Mouse (Mus musculus): ENCODE measurements at regions not wholly inside any gene's neighbourhood (a gene's known extent, or its start where the extent isn't known, plus 50 kb on each side); places are given as distances from the start of the nearest gene placed in this dataset.

DNA sequence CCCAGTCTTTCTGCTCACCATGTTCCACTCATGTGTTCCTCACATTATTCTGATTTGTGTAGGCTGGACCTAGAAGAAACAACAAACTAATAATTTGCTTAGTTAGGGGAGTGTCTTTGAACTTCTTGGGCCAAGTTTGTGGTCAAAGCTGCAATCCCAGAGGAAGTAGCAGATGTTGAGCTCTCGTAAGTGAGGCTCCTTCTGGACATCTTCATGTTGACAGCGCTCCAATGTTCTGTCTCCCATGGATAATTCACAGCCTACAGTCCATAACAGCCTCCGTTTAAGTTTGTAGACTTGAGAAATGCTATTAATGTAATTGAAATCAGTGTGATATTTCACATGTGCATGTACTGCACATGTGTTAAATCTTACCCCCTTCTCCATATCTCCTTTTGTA, 88.0 kb downstream of the Zfp330 start:
- DNase-seq (ENCODE audit: low spot score) (no peak), ATAC-seq (ENCODE audit: insufficient read depth, low read depth) (no peak)
- WGBS = 74% methylated on average over 3 of the region's 3 CpGs
- Histone ChIP-seq H3K9ac (replicated peaks; ENCODE audit: low read depth, low read length) (no peak overlapping the region), H3K4me1 (ENCODE audit: control insufficient read depth, insufficient read depth) (no peaks in the 10 kb centered on the region), H3K4me2 (ENCODE audit: low read depth, low read length) (no peak overlapping the region), H3K9me3 (replicated peaks; ENCODE audit: control insufficient read depth, low read length) (no peaks in the 10 kb centered on the region), H3K4me3 (ENCODE audit: low read depth, low read length) (no peak overlapping the region), H3K27ac (ENCODE audit: low read depth) (no peak overlapping the region), H3K27me3 (ENCODE audit: control insufficient read depth, insufficient read depth, low read length) (no peaks in the 10 kb centered on the region), H3K36me3 (replicated peaks; ENCODE audit: control insufficient read depth, insufficient read depth, low read length) (no peaks in the 10 kb centered on the region)
- TF ChIP-seq EP300 (IDR thresholded peaks at IDR 0.05; ENCODE audit: low read depth) = no peak
- TF ChIP-seq CTCF (IDR thresholded peaks at IDR 0.05; ENCODE audit: low read depth) = no peak

DNA sequence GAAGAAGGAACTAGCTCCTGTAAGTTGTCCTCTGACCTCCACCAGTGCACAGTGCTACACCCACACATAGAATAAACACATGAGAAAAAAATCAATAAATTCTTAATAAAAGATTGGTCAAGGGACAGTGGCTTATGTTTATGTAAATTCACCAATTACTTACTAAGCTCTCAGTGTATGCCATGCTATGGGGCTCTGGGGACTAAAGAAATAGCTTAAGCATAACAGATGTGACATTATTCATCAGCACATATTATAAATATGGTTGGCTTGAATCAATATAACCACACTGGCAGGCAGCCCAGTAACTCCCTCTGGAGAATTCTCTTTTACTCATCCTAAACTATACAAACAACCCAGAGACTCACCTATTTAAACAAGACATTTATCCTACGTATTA, 95.2 kb downstream of the Zfp330 start:
- WGBS = 79% methylated on average over 1 of the region's 1 CpGs

DNA sequence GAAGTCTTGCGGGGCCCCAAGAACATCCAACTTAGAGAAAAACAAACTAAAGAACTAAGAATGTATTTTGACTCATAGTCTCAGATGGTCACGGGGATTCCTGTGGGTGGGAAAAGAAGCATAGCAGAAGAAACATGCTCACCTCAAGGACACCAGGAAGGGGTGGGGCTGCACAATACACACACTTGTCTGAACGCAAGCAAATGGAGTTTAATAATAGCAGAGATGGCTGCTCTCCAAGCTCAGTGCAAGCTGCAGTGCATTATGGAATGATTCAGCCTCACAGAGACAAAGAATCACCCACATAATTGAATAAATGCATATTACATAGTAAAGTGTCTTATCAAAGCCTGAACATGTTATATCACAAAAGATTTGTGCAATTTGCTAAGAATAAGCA, 96.2 kb downstream of the Zfp330 start:
- Histone ChIP-seq H3K27me3 (ENCODE audit: control insufficient read depth, insufficient read depth, low read length) (no peaks in the 10 kb centered on the region), H3K27ac (ENCODE audit: low read depth) (no peak overlapping the region), H3K9ac (replicated peaks; ENCODE audit: low read depth, low read length) (no peak overlapping the region), H3K9me3 (replicated peaks; ENCODE audit: control insufficient read depth, low read length) (no peaks in the 10 kb centered on the region), H3K36me3 (replicated peaks; ENCODE audit: control insufficient read depth, insufficient read depth, low read length) (no peaks in the 10 kb centered on the region), H3K4me2 (ENCODE audit: low read depth, low read length) (no peak overlapping the region), H3K4me3 (ENCODE audit: low read depth, low read length) (no peak overlapping the region), H3K4me1 (ENCODE audit: control insufficient read depth, insufficient read depth) (no peaks in the 10 kb centered on the region)
- no peak for DNase-seq (ENCODE audit: low spot score)
- WGBS = 54% methylated on average over 3 of the region's 3 CpGs
- no peak for ATAC-seq (ENCODE audit: insufficient read depth, low read depth)
- TF ChIP-seq EP300 (IDR thresholded peaks at IDR 0.05; ENCODE audit: low read depth) (no peak), CTCF (IDR thresholded peaks at IDR 0.05; ENCODE audit: low read depth) (no peak)

More for the DNA sequence above, 95.2 kb downstream of the Zfp330 start:
- DNase-seq (ENCODE audit: low spot score) = no peak
- H3K4me2 ChIP-seq (ENCODE audit: low read depth, low read length) = no peak overlapping the region
- no peak overlapping the region for H3K4me3 ChIP-seq (ENCODE audit: low read depth, low read length)
- no peak overlapping the region for H3K27ac ChIP-seq (ENCODE audit: low read depth)
- ATAC-seq (ENCODE audit: insufficient read depth, low read depth) = no peak
- no peak overlapping the region for H3K9ac ChIP-seq (replicated peaks; ENCODE audit: low read depth, low read length)
- H3K4me1 ChIP-seq (ENCODE audit: control insufficient read depth, insufficient read depth) = no peaks in the 10 kb centered on the region
- no peaks in the 10 kb centered on the region for H3K36me3 ChIP-seq (replicated peaks; ENCODE audit: control insufficient read depth, insufficient read depth, low read length)
- no peak for TF ChIP-seq CTCF (IDR thresholded peaks at IDR 0.05; ENCODE audit: low read depth)
- no peak for TF ChIP-seq EP300 (IDR thresholded peaks at IDR 0.05; ENCODE audit: low read depth)
- H3K9me3 ChIP-seq (replicated peaks; ENCODE audit: control insufficient read depth, low read length) = no peaks in the 10 kb centered on the region
- H3K27me3 ChIP-seq (ENCODE audit: control insufficient read depth, insufficient read depth, low read length) = no peaks in the 10 kb centered on the region

DNA sequence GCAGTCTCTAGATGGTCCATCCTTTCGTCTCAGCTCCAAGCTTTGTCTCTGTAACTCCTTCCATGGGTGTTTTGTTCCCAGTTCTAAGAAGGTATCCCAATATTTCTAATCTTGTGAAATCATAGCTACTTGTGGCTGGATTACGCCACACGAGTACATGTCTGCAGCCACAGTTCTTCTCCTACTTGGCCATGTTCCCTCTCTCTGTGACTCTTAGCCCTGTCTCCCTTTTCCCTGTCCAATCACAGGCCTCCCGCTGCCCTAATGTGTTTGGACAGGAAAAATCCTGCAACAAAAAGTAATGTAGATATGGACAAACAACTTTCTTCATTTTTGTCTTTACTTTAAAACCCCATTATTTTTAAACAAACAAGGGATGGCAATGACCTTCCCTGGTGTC, 104.7 kb downstream of the Zfp330 start:
- Histone ChIP-seq H3K4me2 (ENCODE audit: low read depth, low read length) (no peak overlapping the region), H3K36me3 (replicated peaks; ENCODE audit: control insufficient read depth, insufficient read depth, low read length) (no peaks in the 10 kb centered on the region), H3K27me3 (ENCODE audit: control insufficient read depth, insufficient read depth, low read length) (no peaks in the 10 kb centered on the region), H3K27ac (ENCODE audit: low read depth) (no peak overlapping the region), H3K9me3 (replicated peaks; ENCODE audit: control insufficient read depth, low read length) (no peaks in the 10 kb centered on the region), H3K4me3 (ENCODE audit: low read depth, low read length) (no peak overlapping the region), H3K9ac (replicated peaks; ENCODE audit: low read depth, low read length) (no peak overlapping the region), H3K4me1 (ENCODE audit: control insufficient read depth, insufficient read depth) (no peaks in the 10 kb centered on the region)
- WGBS = 74% methylated on average over 4 of the region's 4 CpGs
- DNase-seq (ENCODE audit: low spot score) (no peak), ATAC-seq (ENCODE audit: insufficient read depth, low read depth) (no peak)
- no peak for TF ChIP-seq EP300 (IDR thresholded peaks at IDR 0.05; ENCODE audit: low read depth)

DNA sequence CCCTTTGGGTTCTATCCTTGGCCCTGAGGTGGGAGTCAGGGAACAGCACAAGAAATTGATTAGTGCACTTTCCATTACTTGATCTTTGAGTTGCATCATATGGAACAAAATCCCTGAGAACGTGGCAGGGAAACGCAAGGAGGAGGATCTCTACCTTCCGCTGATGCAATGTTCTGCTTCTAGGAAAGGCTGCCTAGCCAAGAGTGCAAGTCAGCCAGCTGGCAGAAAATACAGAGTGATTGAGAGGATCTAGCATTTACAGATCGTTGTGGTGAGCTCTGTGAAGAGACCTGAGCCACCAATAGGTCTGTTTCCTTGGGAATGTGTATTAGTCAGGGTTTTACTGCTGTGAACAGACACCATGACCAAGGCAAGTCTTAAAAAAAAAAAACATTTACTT, 108.8 kb downstream of the Zfp330 start:
- 89% methylated on average over 4 of the region's 4 CpGs for WGBS
- no peak for TF ChIP-seq EP300 (IDR thresholded peaks at IDR 0.05; ENCODE audit: low read depth)
- TF ChIP-seq CTCF (IDR thresholded peaks at IDR 0.05; ENCODE audit: low read depth) = no peak

DNA sequence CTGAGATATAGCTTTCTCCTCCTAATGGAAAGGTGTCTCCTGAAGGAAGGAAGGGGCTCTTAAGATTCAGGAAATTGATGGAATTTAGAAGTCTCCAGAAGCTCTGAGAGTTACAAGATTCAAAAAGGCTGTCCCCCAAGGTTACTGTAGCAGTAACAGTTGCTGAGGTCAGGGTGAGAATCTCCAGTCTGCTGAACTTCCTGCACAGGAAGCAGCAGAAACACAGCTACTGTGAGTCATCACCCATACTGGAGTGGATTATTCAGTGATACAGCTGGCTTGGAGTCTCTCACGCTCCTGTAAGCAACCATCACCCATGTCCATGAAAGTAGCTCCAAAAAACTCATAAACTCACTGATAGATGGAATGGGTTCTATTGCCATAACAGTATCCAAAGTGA, 133.5 kb downstream of the Zfp330 start:
- ATAC-seq (ENCODE audit: insufficient read depth, low read depth) (no peak), DNase-seq (ENCODE audit: low spot score) (no peak)
- Histone ChIP-seq H3K4me2 (ENCODE audit: low read depth, low read length) (no peak overlapping the region), H3K9me3 (replicated peaks; ENCODE audit: control insufficient read depth, low read length) (no peaks in the 10 kb centered on the region), H3K27ac (ENCODE audit: low read depth) (no peak overlapping the region), H3K9ac (replicated peaks; ENCODE audit: low read depth, low read length) (no peak overlapping the region), H3K4me3 (ENCODE audit: low read depth, low read length) (no peak overlapping the region), H3K4me1 (ENCODE audit: control insufficient read depth, insufficient read depth) (no peaks in the 10 kb centered on the region), H3K27me3 (ENCODE audit: control insufficient read depth, insufficient read depth, low read length) (no peaks in the 10 kb centered on the region), H3K36me3 (replicated peaks; ENCODE audit: control insufficient read depth, insufficient read depth, low read length) (no peaks in the 10 kb centered on the region)
- TF ChIP-seq EP300 (IDR thresholded peaks at IDR 0.05; ENCODE audit: low read depth) (no peak), CTCF (IDR thresholded peaks at IDR 0.05; ENCODE audit: low read depth) (no peak)
- WGBS = 42% methylated on average over 1 of the region's 1 CpGs

More for the DNA sequence above, 108.8 kb downstream of the Zfp330 start:
- Histone ChIP-seq H3K9me3 (replicated peaks; ENCODE audit: control insufficient read depth, low read length) (no peaks in the 10 kb centered on the region), H3K36me3 (replicated peaks; ENCODE audit: control insufficient read depth, insufficient read depth, low read length) (no peaks in the 10 kb centered on the region), H3K4me2 (ENCODE audit: low read depth, low read length) (no peak overlapping the region), H3K9ac (replicated peaks; ENCODE audit: low read depth, low read length) (no peak overlapping the region), H3K27me3 (ENCODE audit: control insufficient read depth, insufficient read depth, low read length) (no peaks in the 10 kb centered on the region), H3K4me3 (ENCODE audit: low read depth, low read length) (no peak overlapping the region), H3K27ac (ENCODE audit: low read depth) (no peak overlapping the region), H3K4me1 (ENCODE audit: control insufficient read depth, insufficient read depth) (no peaks in the 10 kb centered on the region)
- ATAC-seq (ENCODE audit: insufficient read depth, low read depth) (no peak), DNase-seq (ENCODE audit: low spot score) (no peak)
